Mouse (Mus musculus): ENCODE results near the gene Bbc3. TPM values are rescaled to one million over a fixed set of nuclear protein-coding genes. Genes with fewer than 3 reads are reported as not detected.

Gene Bbc3
- 7.1 TPM for polyA plus RNA-seq (2017; shearing (Covaris generic))

GRCm38 (mm10) chr7:16308093-16308492 is at the start of gene Bbc3:
TSS of gene Bbc3 (plus strand) at chr7:16308393.

GRCm38 (mm10) chr7:16259110-16259590 is 49.0 kb upstream of the Bbc3 start, which contains the start of gene C5ar1:
TSS of gene C5ar1 (minus strand) at chr7:16259540.

GRCm38 (mm10) chr7:16273081-16273765 is 35.0 kb upstream of the Bbc3 start, which contains the start of gene Inafm1:
TSS of gene Inafm1 (minus strand) at chr7:16273617.

GRCm38 (mm10) chr7:16286026-16286961 is 21.9 kb upstream of the Bbc3 start, which contains the start of gene Ccdc9:
TSS of gene Ccdc9 (minus strand) at chr7:16286795.

Other genes with a start within 250 kb of the Bbc3 start
- gene Zfp541, start 246.6 kb upstream of the Bbc3 start, polyA plus RNA-seq (2017; shearing (Covaris generic)), result not detected
- 253 TPM for gene Napa, start 209.9 kb upstream of the Bbc3 start, polyA plus RNA-seq (2017; shearing (Covaris generic))
- 30.0 TPM for gene Kptn, start 188.5 kb upstream of the Bbc3 start, polyA plus RNA-seq (2017; shearing (Covaris generic))
- gene Slc8a2, start 178.6 kb upstream of the Bbc3 start, polyA plus RNA-seq (2017; shearing (Covaris generic)), result not detected
- gene Meis3, start 133.3 kb upstream of the Bbc3 start, polyA plus RNA-seq (2017; shearing (Covaris generic)), result 52.4 TPM
- gene Dhx34, start 86.4 kb upstream of the Bbc3 start, polyA plus RNA-seq (2017; shearing (Covaris generic)), result 39.8 TPM
- gene C5ar2, start 64.2 kb upstream of the Bbc3 start, polyA plus RNA-seq (2017; shearing (Covaris generic)), result 0.09 TPM
- gene C5ar1, start 48.9 kb upstream of the Bbc3 start, polyA plus RNA-seq (2017; shearing (Covaris generic)), result not detected
- 2.2 TPM for gene Inafm1, start 34.8 kb upstream of the Bbc3 start, polyA plus RNA-seq (2017; shearing (Covaris generic))
- 41.4 TPM for gene Ccdc9, start 21.6 kb upstream of the Bbc3 start, polyA plus RNA-seq (2017; shearing (Covaris generic))
- gene Sae1, start 79.4 kb downstream of the Bbc3 start, polyA plus RNA-seq (2017; shearing (Covaris generic)), result 138 TPM
- 26.8 TPM for gene Zc3h4, start 92.5 kb downstream of the Bbc3 start, polyA plus RNA-seq (2017; shearing (Covaris generic))
- 10.1 TPM for gene Tmem160, start 144.4 kb downstream of the Bbc3 start, polyA plus RNA-seq (2017; shearing (Covaris generic))
- gene Npas1, start 169.3 kb downstream of the Bbc3 start, polyA plus RNA-seq (2017; shearing (Covaris generic)), result not detected

Data from activated CD4-positive, CD25-positive, alpha-beta regulatory T cell, adult 9 weeks (primary cell).